Mouse (Mus musculus) cerebellum, postnatal 25 days (tissue): Measurements from ENCODE around the gene Zfp777.
A peak's percentile ranks its signal among the peaks of the same experiment; 100 is the strongest.

Experiments used
- DNase-seq, 2 experiments: peaks; one replicate each; pipeline ENCODE4 v3.0.0; 2021; ENCODE audit warnings: mixed read lengths in 2 of 2

The Zfp777 gene

DNA sequence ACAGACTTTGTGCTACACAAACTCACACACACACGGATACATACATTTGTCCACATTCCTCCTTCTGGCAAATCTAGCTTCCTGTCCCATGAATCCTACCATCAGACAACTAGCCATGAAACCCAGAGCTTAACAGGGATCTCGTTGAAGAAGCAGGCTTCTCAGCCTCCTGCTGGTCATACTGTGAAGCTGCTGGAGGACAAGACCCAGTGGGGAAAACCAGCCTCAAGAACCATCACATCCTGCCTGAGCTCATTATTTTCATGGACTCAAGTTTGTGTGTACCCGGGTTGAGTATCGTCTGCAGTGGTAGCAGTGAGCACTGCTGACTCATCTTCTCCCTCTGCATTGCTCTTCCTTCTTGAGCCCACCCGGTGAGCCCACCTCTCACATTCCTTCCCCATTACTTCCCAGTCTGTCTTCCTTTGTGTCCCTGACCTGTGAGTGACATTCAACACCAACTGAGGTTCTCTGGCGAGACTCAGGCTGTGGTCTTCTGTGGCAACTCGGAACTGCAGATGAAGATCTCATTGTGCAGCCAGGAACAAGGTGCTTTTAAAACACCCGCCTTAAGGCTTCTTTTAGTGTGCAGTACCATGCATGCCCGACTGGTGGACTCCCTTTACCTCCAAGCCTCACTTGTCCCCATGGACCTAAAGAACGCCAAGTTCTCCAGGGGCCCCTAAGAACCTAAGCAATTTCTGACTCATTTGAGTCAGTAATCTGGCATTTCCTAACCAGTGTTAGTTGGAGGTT, 22.6 kb downstream of the Zfp777 start:
- DNase-seq = no peak

- DNase-seq = peak in 1 of 2 experiments; percentile 33
These were observed 23.7 kb downstream of the Zfp777 start for GRCm38 (mm10) chr6:48024994-48025345.

DNA sequence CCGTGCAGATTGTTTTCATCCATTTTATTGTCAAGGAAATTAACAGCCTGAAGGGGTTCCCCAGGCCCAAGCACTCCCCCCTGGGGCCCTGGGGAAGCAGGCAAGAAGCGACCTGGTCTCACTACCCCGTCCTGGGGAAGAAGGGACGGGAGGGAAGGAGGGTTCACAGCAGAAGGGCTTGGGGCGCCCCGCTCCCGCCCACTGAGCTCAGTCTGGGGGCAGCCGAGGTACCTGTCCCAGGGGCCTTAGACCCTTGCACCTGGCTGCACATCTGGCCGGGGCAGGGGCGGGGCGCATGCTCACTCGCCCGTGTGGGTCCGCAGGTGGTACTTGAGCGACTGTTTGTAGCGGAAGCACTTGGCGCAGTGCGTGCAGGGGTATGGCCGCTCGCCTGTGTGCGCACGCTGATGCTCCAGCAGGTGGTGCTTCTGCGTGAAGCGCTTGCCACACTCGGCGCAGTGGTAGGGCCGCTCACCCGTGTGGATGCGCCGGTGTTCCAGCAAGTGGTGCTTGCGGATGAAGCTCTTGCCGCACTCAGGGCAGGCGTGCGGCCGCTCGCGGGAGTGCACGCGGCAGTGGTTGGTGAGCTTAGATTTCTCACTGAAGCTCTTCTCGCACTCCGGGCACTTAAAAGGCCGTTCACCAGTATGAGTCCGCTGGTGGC, 24.2 kb downstream of the Zfp777 start:
- DNase-seq = peak; percentile 62 to 66

DNA sequence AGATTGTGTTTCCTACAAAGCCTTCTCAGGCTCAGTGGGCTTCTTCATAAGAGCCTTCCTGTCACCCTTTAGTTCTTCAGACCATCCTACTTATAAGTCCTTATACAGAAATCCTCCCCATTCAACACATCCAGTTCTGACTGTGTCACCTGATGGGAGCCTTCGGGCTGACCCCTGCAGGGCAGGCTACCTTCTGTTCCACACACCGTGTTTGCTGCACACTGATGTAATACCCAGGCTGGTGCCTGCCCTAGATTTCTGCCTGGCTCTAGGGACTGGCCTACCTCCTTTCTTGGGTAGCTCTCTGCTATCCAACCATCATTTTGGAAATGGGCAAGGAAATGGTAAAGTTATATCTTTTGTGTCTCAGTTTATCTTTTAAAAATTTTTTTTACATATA, 26.0 kb downstream of the Zfp777 start:
- peak; percentile 76 to 82 for DNase-seq

DNA sequence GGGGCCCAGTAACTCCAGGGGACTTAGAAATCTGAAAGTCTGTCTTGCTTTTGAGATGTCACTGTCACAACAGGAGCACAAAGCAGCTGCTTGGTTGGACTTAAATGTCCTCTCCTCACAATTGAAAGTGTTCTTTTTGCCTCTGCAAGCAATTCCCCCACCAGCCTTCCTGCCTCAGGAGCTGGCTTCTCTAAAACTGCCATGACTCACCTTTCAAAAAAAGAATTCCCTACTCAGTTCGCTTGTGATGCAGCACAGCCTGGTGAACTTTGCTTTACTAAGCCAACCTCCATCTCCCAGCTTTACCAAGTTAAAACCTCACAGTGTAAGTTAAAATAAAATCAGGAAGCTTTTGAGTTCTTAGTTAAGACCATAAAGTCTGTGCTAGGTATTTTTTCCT, 27.0 kb downstream of the Zfp777 start:
- DNase-seq = peak in 1 of 2 experiments; percentile 15

DNA sequence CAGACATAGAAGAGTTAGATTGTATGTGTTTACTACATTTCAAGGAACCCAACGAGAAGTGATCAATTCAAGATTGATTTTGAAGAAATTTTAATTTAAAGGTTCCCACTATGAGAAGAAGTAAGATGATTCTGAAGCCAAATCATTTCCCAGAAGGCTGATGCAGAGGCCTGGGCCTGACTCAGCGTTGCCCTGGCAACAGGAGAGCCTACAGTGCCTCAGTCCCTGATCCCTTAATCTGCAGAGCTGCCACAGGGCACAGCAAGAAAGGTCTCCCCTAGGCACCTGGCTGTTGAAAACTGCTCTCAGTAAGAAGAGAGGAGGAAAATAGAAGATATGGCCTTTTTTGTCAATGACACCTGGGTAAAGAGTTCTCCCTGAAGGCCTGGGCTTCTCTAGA, 28.7 kb downstream of the Zfp777 start:
- DNase-seq = peak; percentile 52 to 63

- DNase-seq = peak in 1 of 2 experiments; percentile 23
These were observed 31.9 kb downstream of the Zfp777 start for GRCm38 (mm10) chr6:48016841-48017240.

- peak; percentile 89 to 94 for DNase-seq
These were observed 32.6 kb downstream of the Zfp777 start for GRCm38 (mm10) chr6:48016090-48016521.

DNA sequence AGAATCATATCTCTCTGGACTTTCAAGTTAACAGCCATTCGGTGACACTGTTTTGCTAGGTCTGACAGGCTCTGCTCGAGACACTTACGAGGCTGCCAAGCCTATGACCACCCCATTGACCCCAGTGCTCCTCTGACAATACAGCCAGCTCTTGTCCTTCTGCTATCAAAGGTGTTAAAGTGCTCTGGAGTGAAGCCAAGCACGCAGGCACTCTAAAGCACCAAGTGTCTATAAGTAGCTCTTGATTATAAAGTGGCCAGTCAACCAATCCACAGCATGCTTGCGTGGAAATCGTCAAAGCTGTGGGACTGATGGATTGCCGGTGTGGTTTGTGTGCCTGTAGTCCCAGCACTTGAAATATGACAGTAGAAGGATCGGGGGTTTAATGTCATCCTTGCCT, 38.0 kb downstream of the Zfp777 start:
- no peak for DNase-seq

DNA sequence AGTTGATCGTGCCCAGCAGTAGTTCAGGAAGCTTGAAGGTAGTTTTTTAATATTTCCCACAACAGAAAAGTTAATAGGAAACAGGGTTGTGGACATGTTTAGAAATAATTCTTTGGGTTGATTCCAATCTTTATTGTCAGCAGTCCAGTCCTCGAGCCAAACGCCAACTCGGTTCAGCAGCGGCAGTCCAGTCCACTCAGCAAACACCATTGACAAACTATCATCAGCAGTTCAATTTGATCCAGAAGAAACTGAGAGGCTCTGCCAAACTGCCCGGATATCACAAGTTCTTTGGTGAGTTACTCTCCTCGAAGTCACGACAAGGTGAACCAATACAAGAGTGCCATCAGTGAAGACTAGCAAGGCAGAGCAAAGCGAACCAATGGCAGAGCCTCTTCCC, 53.0 kb downstream of the Zfp777 start:
- DNase-seq = no peak

DNA sequence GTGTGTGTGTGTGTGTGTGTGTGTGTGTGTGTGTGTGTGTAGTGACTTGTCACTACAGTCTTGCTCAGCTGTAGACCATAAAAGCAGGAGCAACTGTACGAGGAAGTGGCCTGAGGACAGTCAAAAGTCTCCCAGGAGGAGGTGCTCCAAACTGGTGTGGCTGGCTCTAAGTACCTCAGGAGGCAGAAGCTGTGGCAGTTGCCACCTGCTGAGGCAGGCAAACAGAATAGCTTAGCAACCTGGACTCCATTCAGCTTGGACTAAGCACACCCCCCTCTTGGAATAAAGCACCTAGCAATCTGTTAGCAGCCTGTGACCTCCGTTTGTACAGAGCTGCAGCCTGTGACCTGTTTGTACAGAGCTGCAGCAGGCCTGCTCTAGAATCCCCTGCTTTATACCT, 64.8 kb downstream of the Zfp777 start:
- DNase-seq = peak in 1 of 2 experiments; percentile 29

GRCm38 (mm10) chr6:47978897-47979368, 69.8 kb downstream of the Zfp777 start:
- peak; percentile 80 to 85 for DNase-seq

DNA sequence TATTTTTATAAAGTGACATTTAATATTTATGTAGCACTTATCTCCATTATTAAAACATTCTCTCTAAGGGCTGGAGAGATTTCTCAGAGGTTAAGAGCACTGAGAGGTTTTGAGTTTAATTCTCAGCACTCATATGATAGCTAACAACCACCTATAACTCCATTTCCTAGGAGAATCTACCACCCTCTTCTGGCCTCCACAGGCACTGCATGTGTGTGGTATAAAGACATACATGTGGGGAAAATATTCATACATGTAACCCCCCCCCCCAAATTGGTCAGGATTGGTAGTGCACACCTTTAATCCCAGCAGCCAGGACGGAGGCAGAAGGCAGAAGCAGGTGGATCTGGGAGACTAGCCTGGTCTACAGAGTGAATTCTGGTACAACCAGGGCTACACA, 74.1 kb downstream of the Zfp777 start:
- DNase-seq = no peak
